Mouse (Mus musculus) 416B (cell line): ENCODE data around the gene Eif4enif1.
A peak's percentile ranks its signal among the peaks of the same experiment; 100 is the strongest.

Experiments used
- DNase-seq: peaks from one replicate; pipeline ENCODE4 v3.0.0; 2011; ENCODE audit warnings: low read depth

Eif4enif1 gene

GRCm38 (mm10) chr11:3269241-3269640 is 67.0 kb downstream of the Eif4enif1 start:
- no peak for DNase-seq

GRCm38 (mm10) chr11:3278351-3278750 is 76.2 kb downstream of the Eif4enif1 start:
- DNase-seq = no peak

GRCm38 (mm10) chr11:3279729-3280128 is 77.5 kb downstream of the Eif4enif1 start:
- peak; percentile 82 for DNase-seq

GRCm38 (mm10) chr11:3282887-3283286 is 80.7 kb downstream of the Eif4enif1 start:
- DNase-seq = peak; percentile 48

- no peak for DNase-seq
Measured at GRCm38 (mm10) chr11:3283645-3284044, 81.5 kb downstream of the Eif4enif1 start.

GRCm38 (mm10) chr11:3285940-3286339 is 83.7 kb downstream of the Eif4enif1 start:
- DNase-seq = no peak

GRCm38 (mm10) chr11:3287131-3287530 is 84.9 kb downstream of the Eif4enif1 start:
- DNase-seq = no peak

- DNase-seq = peak; percentile 46
Measured at GRCm38 (mm10) chr11:3287921-3288320, 85.7 kb downstream of the Eif4enif1 start.

- peak; percentile 78 for DNase-seq
Measured at GRCm38 (mm10) chr11:3288521-3289301, 86.5 kb downstream of the Eif4enif1 start, which contains the start of gene Patz1. Gene Patz1, plus strand, starts transcription at chr11:3288874.

- peak; percentile 95 for DNase-seq
Measured at GRCm38 (mm10) chr11:3289302-3289802, 87.2 kb downstream of the Eif4enif1 start.

- peak; percentile 86 for DNase-seq
Measured at GRCm38 (mm10) chr11:3289803-3290639, 87.8 kb downstream of the Eif4enif1 start.

GRCm38 (mm10) chr11:3290640-3291310 is 88.6 kb downstream of the Eif4enif1 start:
- DNase-seq = peak; percentile 50

- DNase-seq = peak; percentile 60
Measured at GRCm38 (mm10) chr11:3291311-3292061, 89.3 kb downstream of the Eif4enif1 start.

- DNase-seq = peak; percentile 75
Measured at GRCm38 (mm10) chr11:3292062-3292421, 89.8 kb downstream of the Eif4enif1 start.

GRCm38 (mm10) chr11:3292711-3293249 is 90.6 kb downstream of the Eif4enif1 start:
- DNase-seq = no peak

- DNase-seq = no peak
Measured at GRCm38 (mm10) chr11:3293361-3293760, 91.2 kb downstream of the Eif4enif1 start.
